Mouse (Mus musculus): Measurements from ENCODE around the gene Kalrn. TPM values are rescaled to one million over a fixed set of nuclear protein-coding genes. Genes with fewer than 3 reads are reported as not detected.

Kalrn gene
- polyA plus RNA-seq (2012; rRNA removed), result 7.8 and 7.9 TPM in 2 replicates

GRCm38 (mm10) chr16:34573151-34573802 is at the start of gene Kalrn:
TSS of gene Kalrn (minus strand) at chr16:34573532.

DNA sequence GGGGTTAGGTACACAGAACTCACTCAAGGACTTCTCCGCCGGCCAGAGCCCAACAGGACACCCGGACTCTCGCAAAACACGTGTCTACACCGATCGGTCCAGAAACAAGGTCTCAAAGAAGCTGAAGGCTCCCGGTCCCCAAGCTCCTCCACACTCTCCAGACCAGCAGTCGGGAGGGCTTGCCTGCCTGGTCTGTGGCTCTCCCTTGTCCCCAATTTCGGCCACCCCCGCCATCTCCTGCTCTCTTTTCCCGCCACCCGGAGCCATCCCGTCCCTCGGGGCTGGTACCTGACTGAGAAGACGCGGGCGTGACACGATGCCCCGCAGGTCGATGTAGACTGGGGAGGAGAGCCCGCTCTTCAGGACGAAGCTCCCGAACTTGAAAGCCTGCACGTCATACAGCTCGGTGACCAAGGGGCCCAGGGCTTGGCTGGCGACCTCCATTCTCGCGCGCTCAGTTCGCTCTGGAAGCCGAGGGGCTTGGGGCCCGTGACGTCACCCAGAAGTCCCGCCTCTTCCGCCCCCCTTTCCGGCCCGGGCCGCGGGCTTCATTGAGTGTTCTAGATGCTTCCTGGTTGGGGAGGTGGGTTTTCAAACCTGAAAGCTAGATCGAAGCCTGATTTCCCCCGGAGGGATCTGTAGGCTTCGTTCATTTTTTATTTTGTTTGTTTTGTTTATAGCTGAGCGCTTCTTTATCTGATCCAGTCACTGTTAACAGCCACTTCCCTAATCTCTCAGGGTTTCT is 606.6 kb downstream of the Kalrn start, which contains the start of gene Umps:
Gene Umps, minus strand, starts transcription at position 501 of the 745 bp plus-strand sequence.

Other genes starting within 250 kb of the Kalrn start
- not detected in 2 replicates for gene Ropn1, start 76.4 kb upstream of the Kalrn start, polyA plus RNA-seq (2012; rRNA removed)
- gene Ccdc14, start 117.1 kb upstream of the Kalrn start, polyA plus RNA-seq (2012; rRNA removed), result 0.25 and 0.34 TPM in 2 replicates
- gene Mylk, start 171.7 kb upstream of the Kalrn start, polyA plus RNA-seq (2012; rRNA removed), result 113 and 137 TPM in 2 replicates

Measured in stomach, adult 2 months (tissue).